Mouse (Mus musculus) v-Abl transformed pro-B cells (cell line): Measurements from ENCODE around the gene Hs6st3.
"Not testable (repeated sequence)": the region's sequence is repeated elsewhere in the genome, so short reads cannot be mapped to it uniquely, and the experiment has no call there.

Source experiments
- in situ Hi-C, 2 experiments: fragments of 400-800 bp; cut with MboI; formaldehyde crosslinking; loops; one replicate each; pipeline ENCODE4 v1.15.1; 2025; ENCODE audit not compliant: unreplicated experiment in 2 of 2

The Hs6st3 gene

GRCm38 (mm10) chr14:119409334-119410050 lies 271.4 kb downstream of the Hs6st3 start:
- in situ Hi-C loops = no loop called here

- in situ Hi-C loops = no loop called here
Measured at GRCm38 (mm10) chr14:119422894-119423293, 284.8 kb downstream of the Hs6st3 start.

GRCm38 (mm10) chr14:119450471-119450870 lies 312.3 kb downstream of the Hs6st3 start:
- in situ Hi-C loops = no loop called here

GRCm38 (mm10) chr14:119451594-119451993 lies 313.5 kb downstream of the Hs6st3 start:
- in situ Hi-C loops = no loop called here

GRCm38 (mm10) chr14:119452382-119452781 lies 314.2 kb downstream of the Hs6st3 start:
- in situ Hi-C loops = no loop called here

GRCm38 (mm10) chr14:119452797-119453196 lies 314.7 kb downstream of the Hs6st3 start:
- in situ Hi-C loops = no loop called here

- in situ Hi-C loops = no loop called here
Measured at GRCm38 (mm10) chr14:119464308-119464707, 326.2 kb downstream of the Hs6st3 start.

GRCm38 (mm10) chr14:119464883-119465282 lies 326.7 kb downstream of the Hs6st3 start:
- in situ Hi-C loops = no loop called here

- in situ Hi-C loops = no loop called here
Measured at GRCm38 (mm10) chr14:119466899-119467588, 328.9 kb downstream of the Hs6st3 start.

- in situ Hi-C loops = no loop called here
Measured at GRCm38 (mm10) chr14:119476582-119476981, 338.4 kb downstream of the Hs6st3 start.

- in situ Hi-C loops = no loop called here
Measured at GRCm38 (mm10) chr14:119477836-119478235, 339.7 kb downstream of the Hs6st3 start.

GRCm38 (mm10) chr14:119488978-119489703 lies 351.0 kb downstream of the Hs6st3 start:
- in situ Hi-C loops = no loop called here

GRCm38 (mm10) chr14:119520632-119521031 lies 382.5 kb downstream of the Hs6st3 start:
- in situ Hi-C loops = no loop called here

- in situ Hi-C loops = no loop called here
Measured at GRCm38 (mm10) chr14:119521056-119521455, 382.9 kb downstream of the Hs6st3 start.

- in situ Hi-C loops = no loop called here
Measured at GRCm38 (mm10) chr14:119532889-119533546, 394.9 kb downstream of the Hs6st3 start.

GRCm38 (mm10) chr14:119540505-119540904 lies 402.4 kb downstream of the Hs6st3 start:
- in situ Hi-C loops = no loop called here

- in situ Hi-C loops = no loop called here
Measured at GRCm38 (mm10) chr14:119544596-119544995, 406.5 kb downstream of the Hs6st3 start.

GRCm38 (mm10) chr14:119558356-119558755 lies 420.2 kb downstream of the Hs6st3 start:
- in situ Hi-C loops = no loop called here

- in situ Hi-C loops = no loop called here
Measured at GRCm38 (mm10) chr14:119582039-119582508, 443.9 kb downstream of the Hs6st3 start.

- in situ Hi-C loops = no loop called here
Measured at GRCm38 (mm10) chr14:119585069-119585468, 446.9 kb downstream of the Hs6st3 start.

GRCm38 (mm10) chr14:119587365-119587764 lies 449.2 kb downstream of the Hs6st3 start:
- in situ Hi-C loops = not testable (repeated sequence)
